Mouse (Mus musculus) limb, embryonic 12.5 days (tissue): ENCODE data around the gene Fanca. TPM values are rescaled to one million over a fixed set of nuclear protein-coding genes. Genes with fewer than 3 reads are reported as not detected.
"Not testable (repeated sequence)": the region's sequence is repeated elsewhere in the genome, so short reads cannot be mapped to it uniquely, and the experiment has no call there.

Experiments
- ATAC-seq: fragments of 200-750 bp; cut with Nextera tagmentation; 2 replicates; pipeline ENCODE4 v1.8.0; 2017; ENCODE audit warnings: low read depth, moderate TSS enrichment; ENCODE audit not compliant: insufficient number of reproducible peaks, insufficient read depth, low FRiP score, low TSS enrichment
- H3K27ac ChIP-seq: fragments of 300-500 bp; sonication (generic); 2 replicates; pipeline ENCODE4 v1.5.1; 2016; ENCODE audit warnings: mild to moderate bottlenecking, moderate library complexity
- H3K27me3 ChIP-seq: fragments of 300-500 bp; sonication (generic); 2 replicates; pipeline ENCODE4 v1.6.1; 2016; ENCODE audit warnings: mild to moderate bottlenecking, moderate library complexity
- H3K36me3 ChIP-seq: fragments of 300-500 bp; sonication (generic); 2 replicates; pipeline ENCODE4 v1.6.1; 2016; ENCODE audit warnings: mild to moderate bottlenecking, moderate library complexity
- H3K4me1 ChIP-seq: fragments of 300-500 bp; sonication (generic); replicated peaks from 2 replicates; pipeline ENCODE4 v1.6.1; 2016
- H3K4me2 ChIP-seq: fragments of 300-500 bp; sonication (generic); 2 replicates; pipeline ENCODE4 v1.6.1; 2016; ENCODE audit warnings: mild to moderate bottlenecking, moderate library complexity
- H3K4me3 ChIP-seq: fragments of 300-500 bp; sonication (generic); replicated peaks from 2 replicates; pipeline ENCODE4 v1.5.1; 2016; ENCODE audit warnings: mild to moderate bottlenecking
- H3K9ac ChIP-seq: fragments of 300-500 bp; sonication (generic); replicated peaks from 2 replicates; pipeline ENCODE4 v1.6.1; 2016; ENCODE audit warnings: mild to moderate bottlenecking, moderate library complexity
- H3K9me3 ChIP-seq: fragments of 300-500 bp; sonication (generic); 2 replicates; pipeline ENCODE4 v1.6.1; 2016; ENCODE audit warnings: mild to moderate bottlenecking, moderate library complexity
- WGBS: fragments of 180-500 bp; shearing (Covaris S2); methylation state at CpG from one replicate; pipeline ENCODE4 v1.1.7; 2016; 5-methylcytosine and 5-hydroxymethylcytosine counted together
- polyA plus RNA-seq: library from polyadenylated mRNA; unstranded; fragments of >200 nt; fragmentation: Nextera tagmentation; extraction: Ambion mirVana; gene quantifications from 2 replicates; pipeline ENCODE4 v1.2.1, GENCODE M21; 2016

Fanca gene
- polyA plus RNA-seq, 1 experiment from 2014 or later = 40.0 TPM

- WGBS = 80% methylated on average over 4 of the region's 4 CpGs
- no peak overlapping the region for H3K27ac ChIP-seq
These were observed 46.5 kb downstream of the Fanca start for GRCm38 (mm10) chr8:123271901-123272300.

GRCm38 (mm10) chr8:123271147-123271546, 47.2 kb downstream of the Fanca start:
- 90% methylated on average over 10 of the region's 10 CpGs for WGBS
- peaks cover 79% of the 10 kb centered on the region for H3K36me3 ChIP-seq
- H3K27ac ChIP-seq = no peak overlapping the region
- no peak for ATAC-seq
- H3K4me3 ChIP-seq = no peak overlapping the region
- H3K9me3 ChIP-seq = no peaks in the 10 kb centered on the region
- no peak overlapping the region for H3K9ac ChIP-seq
- H3K27me3 ChIP-seq = no peaks in the 10 kb centered on the region
- no peak overlapping the region for H3K4me2 ChIP-seq
- no peaks in the 10 kb centered on the region for H3K4me1 ChIP-seq

More at GRCm38 (mm10) chr8:123271901-123272300, 46.5 kb downstream of the Fanca start:
- Histone ChIP-seq H3K4me1 (no peaks in the 10 kb centered on the region), H3K4me2 (no peak overlapping the region), H3K27me3 (no peaks in the 10 kb centered on the region), H3K4me3 (no peak overlapping the region), H3K9ac (no peak overlapping the region), H3K9me3 (no peaks in the 10 kb centered on the region), H3K36me3 (peaks cover 72% of the 10 kb centered on the region)
- 0 out of 2 replicates have a peak, but pooled peaks have one; percentile 21 for ATAC-seq

GRCm38 (mm10) chr8:123267926-123268656, 50.3 kb downstream of the Fanca start:
- ATAC-seq = no peak
- H3K4me2 ChIP-seq = no peak overlapping the region
- H3K27me3 ChIP-seq = no peaks in the 10 kb centered on the region
- H3K36me3 ChIP-seq = peaks cover 87% of the 10 kb centered on the region
- no peak overlapping the region for H3K9ac ChIP-seq
- no peak overlapping the region for H3K4me3 ChIP-seq
- 76% methylated on average over 14 of the region's 14 CpGs for whole genome bisulfite sequencing
- no peaks in the 10 kb centered on the region for H3K4me1 ChIP-seq
- H3K27ac ChIP-seq = no peak overlapping the region
- no peaks in the 10 kb centered on the region for H3K9me3 ChIP-seq

- H3K9me3 ChIP-seq, ATAC-seq, H3K27ac ChIP-seq, H3K4me2 ChIP-seq, H3K27me3 ChIP-seq, H3K9ac ChIP-seq, H3K4me3 ChIP-seq: not testable (repeated sequence)
- WGBS = 86% methylated on average over 8 of the region's 8 CpGs
- Histone ChIP-seq H3K4me1 (peaks cover 21% of the 10 kb centered on the region), H3K36me3 (peaks cover 62% of the 10 kb centered on the region)
These were observed 60.8 kb downstream of the Fanca start for GRCm38 (mm10) chr8:123257593-123257992.

GRCm38 (mm10) chr8:123257114-123257513, 61.3 kb downstream of the Fanca start:
- ATAC-seq = no peak
- Histone ChIP-seq H3K27me3 (no peaks in the 10 kb centered on the region), H3K4me1 (peaks cover 24% of the 10 kb centered on the region), H3K4me2 (no peak overlapping the region), H3K9ac (no peak overlapping the region), H3K36me3 (peaks cover 58% of the 10 kb centered on the region), H3K27ac (no peak overlapping the region), H3K9me3 (no peaks in the 10 kb centered on the region), H3K4me3 (no peak overlapping the region)
- 87% methylated on average over 3 of the region's 3 CpGs for WGBS

- Histone ChIP-seq H3K27me3 (no peaks in the 10 kb centered on the region), H3K27ac (no peak overlapping the region), H3K4me3 (peak overlapping the region; percentile 96), H3K9ac (peak overlapping the region; percentile 95), H3K4me2 (peak overlapping the region; percentile 95), H3K4me1 (peaks cover 24% of the 10 kb centered on the region), H3K36me3 (peaks cover 63% of the 10 kb centered on the region), H3K9me3 (no peaks in the 10 kb centered on the region)
- WGBS = 65% methylated on average over 6 of the region's 6 CpGs
- no peak for ATAC-seq
These were observed 63.2 kb downstream of the Fanca start for GRCm38 (mm10) chr8:123255170-123255569.

GRCm38 (mm10) chr8:123254099-123254885, 64.1 kb downstream of the Fanca start, which contains the start of the genes Zfp276 and Vps9d1:
Gene Zfp276 (plus strand): TSS chr8:123254195.
Gene Vps9d1 (minus strand): TSS chr8:123254348.
- WGBS = 1% methylated on average over 79 of the region's 99 CpGs
- Histone ChIP-seq H3K4me2 (peak within 1 kb of the TSS; percentile 95), H3K27ac (peak within 1 kb of the TSS; percentile 83), H3K9me3 (no peaks in the 10 kb centered on the region), H3K9ac (peak within 1 kb of the TSS; percentile 95), H3K4me3 (peak within 1 kb of the TSS; percentile 96), H3K4me1 (peaks cover 24% of the 10 kb centered on the region), H3K27me3 (no peaks in the 10 kb centered on the region), H3K36me3 (peaks cover 63% of the 10 kb centered on the region)
- ATAC-seq = peak; percentile 91

GRCm38 (mm10) chr8:123253451-123254098, 64.8 kb downstream of the Fanca start:
- Histone ChIP-seq H3K36me3 (peaks cover 63% of the 10 kb centered on the region), H3K4me2 (peak overlapping the region; percentile 95), H3K4me3 (peak overlapping the region; percentile 96), H3K9ac (peak overlapping the region; percentile 95), H3K4me1 (peaks cover 24% of the 10 kb centered on the region), H3K9me3 (no peaks in the 10 kb centered on the region), H3K27ac (peak overlapping the region; percentile 83), H3K27me3 (no peaks in the 10 kb centered on the region)
- WGBS = under 1% methylated on average over 40 of the region's 40 CpGs
- ATAC-seq = peak; percentile 49

- Histone ChIP-seq H3K36me3 (peaks cover 63% of the 10 kb centered on the region), H3K27ac (no peak overlapping the region), H3K4me2 (peak overlapping the region; percentile 95), H3K9me3 (no peaks in the 10 kb centered on the region), H3K9ac (peak overlapping the region; percentile 95), H3K4me1 (peaks cover 24% of the 10 kb centered on the region), H3K27me3 (no peaks in the 10 kb centered on the region), H3K4me3 (peak overlapping the region; percentile 96)
- WGBS = 54% methylated on average over 4 of the region's 4 CpGs
- ATAC-seq = no peak
These were observed 65.5 kb downstream of the Fanca start for GRCm38 (mm10) chr8:123252925-123253324.

GRCm38 (mm10) chr8:123250940-123251339, 67.4 kb downstream of the Fanca start:
- no peak overlapping the region for H3K9ac ChIP-seq
- H3K4me2 ChIP-seq = no peak overlapping the region
- no peaks in the 10 kb centered on the region for H3K9me3 ChIP-seq
- no peak for ATAC-seq
- peaks cover 24% of the 10 kb centered on the region for H3K4me1 ChIP-seq
- H3K27me3 ChIP-seq = no peaks in the 10 kb centered on the region
- H3K4me3 ChIP-seq = no peak overlapping the region
- no peak overlapping the region for H3K27ac ChIP-seq
- H3K36me3 ChIP-seq = peaks cover 64% of the 10 kb centered on the region
- 95% methylated on average over 5 of the region's 5 CpGs for WGBS

- no peaks in the 10 kb centered on the region for H3K9me3 ChIP-seq
- no peaks in the 10 kb centered on the region for H3K27me3 ChIP-seq
- peaks cover 12% of the 10 kb centered on the region for H3K4me1 ChIP-seq
- 97% methylated on average over 8 of the region's 8 CpGs for WGBS
- H3K9ac ChIP-seq = no peak overlapping the region
- peaks cover 84% of the 10 kb centered on the region for H3K36me3 ChIP-seq
- H3K4me3 ChIP-seq = no peak overlapping the region
- no peak overlapping the region for H3K4me2 ChIP-seq
- no peak for ATAC-seq
- no peak overlapping the region for H3K27ac ChIP-seq
These were observed 69.8 kb downstream of the Fanca start for GRCm38 (mm10) chr8:123248596-123248995.
